Mouse (Mus musculus): ENCODE measurements around the gene Dus2.

DNA sequence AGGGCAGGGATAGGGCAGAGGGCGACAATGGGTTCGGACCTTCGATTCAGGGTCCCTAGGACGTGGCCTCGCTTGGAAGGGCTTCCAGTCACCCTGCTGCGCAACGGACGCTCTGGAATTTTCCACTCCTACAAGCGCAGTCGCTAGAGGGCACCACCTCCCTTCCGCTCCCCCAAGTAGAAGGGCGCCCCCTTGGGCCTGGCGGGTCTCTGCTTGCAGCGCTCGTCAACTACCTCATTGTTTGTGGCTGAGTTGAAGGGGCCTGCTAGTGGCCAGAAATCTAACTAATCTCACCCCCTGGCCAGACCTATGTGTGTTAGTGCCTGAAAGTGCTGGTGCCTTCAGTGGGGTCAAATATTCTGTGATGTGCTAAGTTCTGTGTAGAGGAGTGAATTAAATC lies 11.8 kb upstream of the Dus2 start, which contains the start of gene Dpep3:
- TF ChIP-seq E2F4 (IDR thresholded peaks at IDR 0.05; ENCODE audit: insufficient read depth) (no peak), CEBPB (IDR thresholded peaks at IDR 0.05; ENCODE audit: insufficient read depth, poor library complexity, severe bottlenecking) (no peak), POLR2A (IDR thresholded peaks at IDR 0.05; ENCODE audit: insufficient read length, low read depth) (no peak), MAX (IDR thresholded peaks at IDR 0.05; ENCODE audit: low read depth) (no peak), TCF3 (IDR thresholded peaks at IDR 0.05; ENCODE audit: insufficient read length, low read depth) (no peak), MYOD1 (IDR thresholded peaks at IDR 0.05; ENCODE audit: control insufficient read depth in 1 of 3, insufficient read length in 2 of 3, low read depth in 2 of 3) (no peak)

Measured in myocyte (in vitro differentiated cells).